Mouse (Mus musculus) gastrocnemius, postnatal 14 days (tissue): ENCODE results near the gene Dnmt3a. TPM values are rescaled to one million over a fixed set of nuclear protein-coding genes. Genes with fewer than 3 reads are reported as not detected.

Source experiments
- DNase-seq: peaks from one replicate; pipeline ENCODE4 v3.0.0; 2021; ENCODE audit warnings: mixed read lengths
- intact Hi-C: fragments of 180-260 bp; cut with DNase I; formaldehyde crosslinking; loops from one replicate; pipeline ENCODE4 v1.15.1; 2025; ENCODE audit warnings: low total_unique reads
- total RNA-seq, 2 experiments: library from RNA; stranded (reverse); gene quantifications; 2 replicates each; pipeline ENCODE4 v1.2.3; 2021

Dnmt3a gene
- total RNA-seq, 2 experiments from 2014 or later, result 119 to 137 TPM

- DNase-seq, result no peak
- intact Hi-C loops, result no loop called here
Observed at GRCm38 (mm10) chr12:3955371-3955770, 149.6 kb downstream of the Dnmt3a start.

DNA sequence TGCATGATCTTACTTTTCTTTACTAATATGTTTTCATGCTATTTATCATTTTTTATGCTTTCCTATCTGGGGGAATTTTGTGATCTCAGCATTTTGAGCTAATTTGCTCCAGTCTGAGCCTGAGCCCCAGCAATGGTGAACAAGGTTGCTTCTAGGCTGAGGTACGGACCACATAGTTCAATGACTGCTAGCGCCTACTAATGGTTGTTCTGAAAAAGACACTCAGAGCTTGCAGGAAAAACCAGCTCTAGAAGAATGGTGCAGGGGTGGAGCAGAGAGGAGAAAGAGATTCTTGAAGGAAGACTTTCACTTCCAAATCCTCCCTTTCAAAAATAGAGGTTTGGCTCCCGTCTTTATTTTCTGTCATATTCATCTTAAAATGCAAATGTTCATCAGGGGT, 150.5 kb downstream of the Dnmt3a start:
- no peak for DNase-seq
- intact Hi-C loops, result no loop called here

- peak; percentile 88 for DNase-seq
- intact Hi-C loops, result no loop called here
Observed at GRCm38 (mm10) chr12:3959791-3960543, 154.2 kb downstream of the Dnmt3a start.

GRCm38 (mm10) chr12:3960553-3960952, 154.7 kb downstream of the Dnmt3a start:
- DNase-seq, result no peak
- intact Hi-C loops, result no loop called here

Other genes starting within 250 kb of the Dnmt3a start
- gene Dtnb, start 233.6 kb upstream of the Dnmt3a start, total RNA-seq, result 1 to 10 TPM; 3.2 to 3.4 TPM
- gene Pomc, start 148.9 kb downstream of the Dnmt3a start, total RNA-seq, result under 1 TPM; 0.29 to 0.31 TPM
- gene Efr3b, start 232.9 kb downstream of the Dnmt3a start, total RNA-seq, result 1 to 10 TPM; 3.1 to 4.4 TPM